Mouse (Mus musculus) embryonic facial prominence, embryonic 13.5 days (tissue): ENCODE data around the gene Notch3. TPM values are rescaled to one million over a fixed set of nuclear protein-coding genes. Genes with fewer than 3 reads are reported as not detected.
"Not testable (repeated sequence)": the region's sequence is repeated elsewhere in the genome, so short reads cannot be mapped to it uniquely, and the experiment has no call there.

Source experiments
- ATAC-seq: fragments of 200-750 bp; cut with Nextera tagmentation; 2 replicates; pipeline ENCODE4 v1.8.0; 2017; ENCODE audit warnings: low read depth; ENCODE audit not compliant: insufficient number of reproducible peaks, insufficient read depth, low FRiP score, low TSS enrichment
- H3K27ac ChIP-seq: fragments of 300-500 bp; sonication (generic); 2 replicates; pipeline ENCODE4 v1.5.1; 2015; ENCODE audit warnings: moderate library complexity, mild to moderate bottlenecking, inconsistent platforms
- H3K27me3 ChIP-seq: fragments of 300-500 bp; sonication (generic); 2 replicates; pipeline ENCODE4 v1.6.1; 2015; ENCODE audit warnings: mild to moderate bottlenecking, inconsistent platforms
- H3K36me3 ChIP-seq: fragments of 300-500 bp; sonication (generic); 2 replicates; pipeline ENCODE4 v1.6.1; 2015; ENCODE audit warnings: mild to moderate bottlenecking, inconsistent platforms
- H3K4me1 ChIP-seq: fragments of 300-500 bp; sonication (generic); 2 replicates; pipeline ENCODE4 v1.6.1; 2015; ENCODE audit warnings: inconsistent platforms
- H3K4me2 ChIP-seq: fragments of 300-500 bp; sonication (generic); 2 replicates; pipeline ENCODE4 v1.6.1; 2015; ENCODE audit warnings: moderate library complexity, mild to moderate bottlenecking, inconsistent platforms
- H3K4me3 ChIP-seq: fragments of 300-500 bp; sonication (generic); 2 replicates; pipeline ENCODE4 v1.5.1; 2015; ENCODE audit warnings: mild to moderate bottlenecking, inconsistent platforms
- H3K9ac ChIP-seq: fragments of 300-500 bp; sonication (generic); 2 replicates; pipeline ENCODE4 v1.6.1; 2015; ENCODE audit warnings: mild to moderate bottlenecking, inconsistent platforms
- H3K9me3 ChIP-seq: fragments of 300-500 bp; sonication (generic); 2 replicates; pipeline ENCODE4 v1.6.1; 2016; ENCODE audit warnings: inconsistent platforms
- WGBS: fragments of 180-500 bp; shearing (Covaris S2); methylation state at CpG from one replicate; pipeline ENCODE4 v1.1.7; 2015; ENCODE audit warnings: mixed read lengths; 5-methylcytosine and 5-hydroxymethylcytosine counted together
- polyA plus RNA-seq: library from polyadenylated mRNA; unstranded; fragments of >200 nt; fragmentation: Nextera tagmentation; extraction: Ambion mirVana; gene quantifications from 2 replicates; pipeline ENCODE4 v1.2.1, GENCODE M21; 2015

The Notch3 gene
- polyA plus RNA-seq: 16.1 and 16.8 TPM in 2 replicates

- Histone ChIP-seq H3K9me3 (no peaks in the 10 kb centered on the region), H3K36me3 (no peaks in the 10 kb centered on the region; the same call in 1 of the 2 replicates), H3K27me3 (no peaks in the 10 kb centered on the region), H3K9ac (peak within 1 kb of the TSS; percentile 83), H3K4me2 (peak within 1 kb of the TSS; percentile 76), H3K4me3 (peak within 1 kb of the TSS; percentile 78), H3K27ac (peak within 1 kb of the TSS; percentile 92), H3K4me1 (peaks cover 51% of the 10 kb centered on the region)
- ATAC-seq: peak; percentile 61
- WGBS: under 1% methylated on average over 35 of the region's 39 CpGs
Measured at GRCm38 (mm10) chr17:32166687-32167086, at the start of gene Notch3. Gene Notch3 (minus strand): TSS chr17:32166852.

GRCm38 (mm10) chr17:32215587-32215986 lies 48.9 kb upstream of the Notch3 start:
- 76% methylated on average over 4 of the region's 4 CpGs for WGBS
- H3K4me2 ChIP-seq, H3K27ac ChIP-seq, H3K4me3 ChIP-seq, H3K9me3 ChIP-seq, ATAC-seq, H3K9ac ChIP-seq, H3K27me3 ChIP-seq, H3K4me1 ChIP-seq: not testable (repeated sequence)
- peaks cover 89% of the 10 kb centered on the region for H3K36me3 ChIP-seq

GRCm38 (mm10) chr17:32211554-32211953 lies 44.9 kb upstream of the Notch3 start:
- not testable (repeated sequence) for H3K4me2 ChIP-seq, H3K9ac ChIP-seq, H3K27me3 ChIP-seq, H3K9me3 ChIP-seq, H3K27ac ChIP-seq, H3K4me3 ChIP-seq, ATAC-seq
- Histone ChIP-seq H3K4me1 (peaks cover 35% of the 10 kb centered on the region), H3K36me3 (peaks cover 95% of the 10 kb centered on the region)
- WGBS: 87% methylated on average over 6 of the region's 6 CpGs

GRCm38 (mm10) chr17:32209752-32210151 lies 43.1 kb upstream of the Notch3 start:
- Histone ChIP-seq H3K27me3 (no peaks in the 10 kb centered on the region), H3K36me3 (peaks cover 94% of the 10 kb centered on the region), H3K27ac (no peak overlapping the region), H3K9ac (no peak overlapping the region), H3K4me3 (no peak overlapping the region), H3K4me1 (peaks cover 35% of the 10 kb centered on the region), H3K4me2 (no peak overlapping the region), H3K9me3 (no peaks in the 10 kb centered on the region)
- ATAC-seq: no peak
- WGBS: 36% methylated on average over 3 of the region's 3 CpGs

- ATAC-seq: no peak
- Histone ChIP-seq H3K27ac (no peak overlapping the region), H3K36me3 (peaks cover 94% of the 10 kb centered on the region), H3K9me3 (no peaks in the 10 kb centered on the region), H3K4me1 (peaks cover 35% of the 10 kb centered on the region), H3K9ac (no peak overlapping the region), H3K4me3 (no peak overlapping the region), H3K27me3 (no peaks in the 10 kb centered on the region), H3K4me2 (no peak overlapping the region)
- 36% methylated on average over 6 of the region's 6 CpGs for WGBS
Measured at GRCm38 (mm10) chr17:32209144-32209543, 42.5 kb upstream of the Notch3 start.

- 62% methylated on average over 5 of the region's 5 CpGs for WGBS
- no peaks in the 10 kb centered on the region for H3K27me3 ChIP-seq
- H3K9ac ChIP-seq: peak overlapping the region; percentile 46; the same call in 1 of the 2 replicates
- H3K36me3 ChIP-seq: peaks cover 94% of the 10 kb centered on the region
- ATAC-seq: no peak
- no peaks in the 10 kb centered on the region for H3K9me3 ChIP-seq
- H3K4me3 ChIP-seq: no peak overlapping the region
- H3K4me2 ChIP-seq: no peak overlapping the region
- H3K4me1 ChIP-seq: peaks cover 35% of the 10 kb centered on the region
- H3K27ac ChIP-seq: peak overlapping the region; percentile 51; the same call in 1 of the 2 replicates
Measured at GRCm38 (mm10) chr17:32207586-32208245, 41.1 kb upstream of the Notch3 start.

- ATAC-seq: no peak
- no peak overlapping the region for H3K9ac ChIP-seq
- peaks cover 34% of the 10 kb centered on the region for H3K4me1 ChIP-seq
- H3K36me3 ChIP-seq: peaks cover 94% of the 10 kb centered on the region
- no peaks in the 10 kb centered on the region for H3K9me3 ChIP-seq
- WGBS: 87% methylated on average over 3 of the region's 3 CpGs
- no peak overlapping the region for H3K27ac ChIP-seq
- no peak overlapping the region for H3K4me2 ChIP-seq
- H3K27me3 ChIP-seq: no peaks in the 10 kb centered on the region
- H3K4me3 ChIP-seq: no peak overlapping the region
Measured at GRCm38 (mm10) chr17:32205345-32205744, 38.7 kb upstream of the Notch3 start.

- Histone ChIP-seq H3K9me3 (no peaks in the 10 kb centered on the region), H3K9ac (no peak overlapping the region), H3K27ac (no peak overlapping the region), H3K4me3 (no peak overlapping the region), H3K4me2 (no peak overlapping the region), H3K4me1 (peaks cover 12% of the 10 kb centered on the region), H3K27me3 (no peaks in the 10 kb centered on the region), H3K36me3 (peaks cover 97% of the 10 kb centered on the region)
- WGBS: 92% methylated on average over 3 of the region's 3 CpGs
- ATAC-seq: no peak
Measured at GRCm38 (mm10) chr17:32202972-32203371, 36.3 kb upstream of the Notch3 start.

GRCm38 (mm10) chr17:32201086-32201485 lies 34.4 kb upstream of the Notch3 start:
- WGBS: 83% methylated on average over 5 of the region's 5 CpGs
- no peak overlapping the region for H3K4me2 ChIP-seq
- H3K9ac ChIP-seq: no peak overlapping the region
- peaks cover 98% of the 10 kb centered on the region for H3K36me3 ChIP-seq
- no peaks in the 10 kb centered on the region for H3K27me3 ChIP-seq
- H3K4me3 ChIP-seq: no peak overlapping the region
- no peak overlapping the region for H3K27ac ChIP-seq
- no peaks in the 10 kb centered on the region for H3K9me3 ChIP-seq
- no peak for ATAC-seq
- no peaks in the 10 kb centered on the region for H3K4me1 ChIP-seq

- Histone ChIP-seq H3K4me1 (no peaks in the 10 kb centered on the region), H3K4me3 (no peak overlapping the region), H3K27ac (no peak overlapping the region), H3K9ac (no peak overlapping the region), H3K27me3 (no peaks in the 10 kb centered on the region), H3K36me3 (peaks cover 97% of the 10 kb centered on the region), H3K4me2 (no peak overlapping the region), H3K9me3 (no peaks in the 10 kb centered on the region)
- WGBS: 93% methylated on average over 2 of the region's 2 CpGs
- ATAC-seq: no peak
Measured at GRCm38 (mm10) chr17:32199796-32200195, 33.1 kb upstream of the Notch3 start.

- H3K9me3 ChIP-seq: no peaks in the 10 kb centered on the region
Measured at GRCm38 (mm10) chr17:32197156-32197555, 30.5 kb upstream of the Notch3 start.

GRCm38 (mm10) chr17:32195725-32196124 lies 29.1 kb upstream of the Notch3 start:
- Histone ChIP-seq H3K27ac (no peak overlapping the region), H3K9ac (no peak overlapping the region), H3K9me3 (no peaks in the 10 kb centered on the region), H3K36me3 (peaks cover 56% of the 10 kb centered on the region), H3K4me1 (no peaks in the 10 kb centered on the region), H3K4me2 (no peak overlapping the region), H3K27me3 (no peaks in the 10 kb centered on the region), H3K4me3 (no peak overlapping the region)
- 82% methylated on average over 5 of the region's 5 CpGs for WGBS
- ATAC-seq: no peak

More at GRCm38 (mm10) chr17:32197156-32197555, 30.5 kb upstream of the Notch3 start:
- Histone ChIP-seq H3K4me3 (no peak overlapping the region), H3K4me2 (no peak overlapping the region), H3K27me3 (no peaks in the 10 kb centered on the region), H3K36me3 (peaks cover 70% of the 10 kb centered on the region), H3K9ac (no peak overlapping the region), H3K27ac (no peak overlapping the region), H3K4me1 (no peaks in the 10 kb centered on the region)
- no peak for ATAC-seq
- WGBS: 91% methylated on average over 14 of the region's 14 CpGs
